Mouse (Mus musculus) embryonic facial prominence, embryonic 15.5 days (tissue): ENCODE measurements around the gene Sipa1l2. TPM values are rescaled to one million over a fixed set of nuclear protein-coding genes. Genes with fewer than 3 reads are reported as not detected.
"Not testable (repeated sequence)": the region's sequence is repeated elsewhere in the genome, so short reads cannot be mapped to it uniquely, and the experiment has no call there.

Source experiments
- ATAC-seq: fragments of 200-750 bp; cut with Nextera tagmentation; 2 replicates; pipeline ENCODE4 v1.8.0; 2017; ENCODE audit warnings: low read depth, moderate TSS enrichment; ENCODE audit not compliant: insufficient number of reproducible peaks, low FRiP score, low TSS enrichment
- H3K27ac ChIP-seq: fragments of 300-500 bp; sonication (generic); replicated peaks from 2 replicates; pipeline ENCODE4 v1.5.1; 2015; ENCODE audit warnings: mild to moderate bottlenecking, inconsistent platforms
- H3K27me3 ChIP-seq: fragments of 300-500 bp; sonication (generic); 2 replicates; pipeline ENCODE4 v1.6.1; 2015; ENCODE audit warnings: inconsistent platforms
- H3K36me3 ChIP-seq: fragments of 300-500 bp; sonication (generic); 2 replicates; pipeline ENCODE4 v1.6.1; 2015; ENCODE audit warnings: mild to moderate bottlenecking, inconsistent platforms
- H3K4me1 ChIP-seq: fragments of 300-500 bp; sonication (generic); 2 replicates; pipeline ENCODE4 v1.6.1; 2015; ENCODE audit warnings: inconsistent platforms
- H3K4me2 ChIP-seq: fragments of 300-500 bp; sonication (generic); replicated peaks from 2 replicates; pipeline ENCODE4 v1.6.1; 2015; ENCODE audit warnings: mild to moderate bottlenecking, inconsistent platforms
- H3K4me3 ChIP-seq: fragments of 300-500 bp; sonication (generic); replicated peaks from 2 replicates; pipeline ENCODE4 v1.5.1; 2015; ENCODE audit warnings: mild to moderate bottlenecking, inconsistent platforms
- H3K9ac ChIP-seq: fragments of 300-500 bp; sonication (generic); 2 replicates; pipeline ENCODE4 v1.6.1; 2015; ENCODE audit warnings: inconsistent platforms
- H3K9me3 ChIP-seq: fragments of 300-500 bp; sonication (generic); replicated peaks from 2 replicates; pipeline ENCODE4 v1.6.1; 2016; ENCODE audit warnings: inconsistent platforms
- whole genome bisulfite sequencing: fragments of 180-500 bp; shearing (Covaris S2); methylation state at CpG from one replicate; pipeline ENCODE4 v1.1.7; 2015; 5-methylcytosine and 5-hydroxymethylcytosine counted together
- polyA plus RNA-seq: library from polyadenylated mRNA; unstranded; fragments of >200 nt; fragmentation: Nextera tagmentation; extraction: Ambion mirVana; gene quantifications from 2 replicates; pipeline ENCODE4 v1.2.1, GENCODE M21; 2015

The Sipa1l2 gene
- polyA plus RNA-seq, 1 experiment from 2014 or later, result 12.6 TPM

- WGBS, result 72% methylated on average over 6 of the region's 6 CpGs
- Histone ChIP-seq H3K4me1 (peaks cover 10% of the 10 kb centered on the region), H3K9me3 (no peaks in the 10 kb centered on the region), H3K9ac (no peak overlapping the region), H3K36me3 (peaks cover 12% of the 10 kb centered on the region; the same call in 1 of the 2 replicates), H3K27ac (no peak overlapping the region), H3K27me3 (0 out of 2 replicates have a peak, but pooled peaks cover 3% of the 10 kb centered on the region), H3K4me3 (no peak overlapping the region), H3K4me2 (no peak overlapping the region)
- ATAC-seq, result no peak
Measured at GRCm38 (mm10) chr8:125416146-125416545, 153.5 kb downstream of the Sipa1l2 start.

DNA sequence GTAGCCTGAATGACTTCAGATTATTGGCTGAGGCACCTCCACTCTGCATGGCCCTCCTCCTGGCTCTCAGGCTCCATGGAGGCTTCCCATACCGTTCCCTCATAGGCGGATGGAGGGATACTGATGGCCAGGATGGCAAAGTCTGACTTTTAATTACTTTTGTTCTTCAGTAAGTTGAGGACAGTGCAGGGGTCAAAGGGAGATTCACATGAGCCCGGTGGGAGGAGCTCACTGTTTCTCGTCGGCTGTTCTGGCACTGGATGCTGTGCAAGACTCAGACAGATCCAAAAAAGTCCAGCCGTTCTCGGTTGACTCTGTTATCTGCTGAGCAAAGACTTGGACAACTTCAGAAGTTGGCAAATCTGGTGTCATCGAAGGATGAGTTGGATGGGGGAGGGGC, 155.0 kb downstream of the Sipa1l2 start:
- no peak overlapping the region for H3K4me2 ChIP-seq
- no peak overlapping the region for H3K9ac ChIP-seq
- H3K36me3 ChIP-seq, result peaks cover 9% of the 10 kb centered on the region; the same call in 1 of the 2 replicates
- H3K27me3 ChIP-seq, result 0 out of 2 replicates have a peak, but pooled peaks cover 3% of the 10 kb centered on the region
- H3K9me3 ChIP-seq, result no peaks in the 10 kb centered on the region
- no peak for ATAC-seq
- no peak overlapping the region for H3K4me3 ChIP-seq
- peaks cover 10% of the 10 kb centered on the region for H3K4me1 ChIP-seq
- 85% methylated on average over 8 of the region's 8 CpGs for WGBS
- no peak overlapping the region for H3K27ac ChIP-seq

DNA sequence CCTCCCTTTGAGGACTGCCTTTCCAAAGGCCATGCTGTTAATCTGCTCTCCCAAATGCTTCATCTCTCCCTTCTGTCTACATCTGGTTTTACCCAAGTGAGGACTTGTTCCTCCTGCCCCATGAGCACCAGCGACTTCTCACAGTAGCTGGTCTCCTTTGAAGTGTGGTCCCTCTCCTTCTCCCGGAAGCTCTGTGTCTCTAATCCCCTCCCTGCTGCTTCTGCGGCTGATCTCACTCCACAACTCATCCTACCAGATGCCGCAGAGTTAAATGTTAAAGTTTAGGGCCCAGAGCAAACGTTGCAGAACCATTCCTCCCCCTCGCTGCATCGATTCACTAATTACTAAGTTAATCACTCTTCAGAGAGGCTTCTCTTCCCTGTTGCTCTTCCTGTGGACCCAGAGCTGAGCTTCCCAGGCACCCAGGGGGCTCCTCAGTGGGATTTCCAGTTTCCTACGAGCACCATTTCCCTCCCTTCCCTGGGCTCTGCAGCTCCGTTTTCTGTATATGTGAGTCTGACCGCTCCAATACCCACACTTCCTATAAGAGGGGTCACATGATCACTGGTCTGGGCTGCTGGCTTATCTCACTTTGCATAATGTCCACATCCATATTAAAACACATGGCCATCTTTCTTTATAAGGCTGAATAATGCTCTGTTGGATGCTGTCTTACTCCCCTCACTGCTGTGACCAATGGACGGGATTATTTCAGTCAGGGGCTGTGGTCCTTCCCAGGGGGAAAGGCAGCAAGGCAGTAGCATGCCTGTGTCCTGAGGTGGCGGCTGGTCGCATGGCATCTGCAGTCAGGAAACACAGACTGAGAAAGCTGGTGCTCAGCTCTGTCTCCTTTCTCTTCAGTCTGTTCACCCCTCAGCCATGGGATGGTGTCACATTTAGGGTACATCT, 156.4 kb downstream of the Sipa1l2 start:
- H3K4me3 ChIP-seq, result no peak overlapping the region
- no peaks in the 10 kb centered on the region; the same call in 1 of the 2 replicates for H3K36me3 ChIP-seq
- peaks cover 10% of the 10 kb centered on the region for H3K4me1 ChIP-seq
- WGBS, result 25% methylated on average over 13 of the region's 13 CpGs
- no peak overlapping the region for H3K9ac ChIP-seq
- H3K27ac ChIP-seq, result no peak overlapping the region
- H3K9me3 ChIP-seq, result no peaks in the 10 kb centered on the region
- no peak overlapping the region for H3K4me2 ChIP-seq
- H3K27me3 ChIP-seq, result 0 out of 2 replicates have a peak, but pooled peaks cover 3% of the 10 kb centered on the region
- ATAC-seq, result no peak

DNA sequence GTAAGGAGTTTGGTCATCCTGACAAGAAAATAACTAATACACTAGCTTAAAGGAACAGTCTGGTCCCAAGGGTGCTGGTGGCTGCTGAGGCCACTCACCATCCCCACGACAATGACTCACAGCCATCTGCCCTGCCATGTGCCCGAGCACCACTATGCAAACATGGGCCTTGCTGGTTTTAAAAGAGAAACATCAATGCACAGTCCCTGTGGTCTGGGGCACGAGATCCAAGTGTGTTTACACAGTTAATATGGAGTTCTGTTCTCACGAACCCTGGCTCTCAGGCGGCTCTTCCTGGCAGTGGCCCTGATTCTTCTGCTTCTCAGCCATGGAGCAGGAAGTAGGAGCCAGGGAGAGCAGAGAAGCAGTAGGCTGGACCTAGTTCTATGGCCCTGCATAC, 159.0 kb downstream of the Sipa1l2 start:
- H3K36me3 ChIP-seq, result no peaks in the 10 kb centered on the region
- WGBS, result 57% methylated on average over 5 of the region's 5 CpGs
- H3K4me3 ChIP-seq, result no peak overlapping the region
- ATAC-seq, result no peak
- H3K4me1 ChIP-seq, result peaks cover 10% of the 10 kb centered on the region
- no peaks in the 10 kb centered on the region for H3K9me3 ChIP-seq
- no peak overlapping the region for H3K9ac ChIP-seq
- H3K27ac ChIP-seq, result no peak overlapping the region
- H3K27me3 ChIP-seq, result no peaks in the 10 kb centered on the region
- no peak overlapping the region for H3K4me2 ChIP-seq

GRCm38 (mm10) chr8:125407672-125408071, 161.9 kb downstream of the Sipa1l2 start:
- H3K9ac ChIP-seq, result no peak overlapping the region
- H3K27me3 ChIP-seq, result no peaks in the 10 kb centered on the region
- no peaks in the 10 kb centered on the region for H3K9me3 ChIP-seq
- H3K36me3 ChIP-seq, result no peaks in the 10 kb centered on the region
- ATAC-seq, result 0 out of 2 replicates have a peak, but pooled peaks have one; percentile 36
- H3K4me1 ChIP-seq, result 0 out of 2 replicates have a peak, but pooled peaks cover under 1% of the 10 kb centered on the region
- 46% methylated on average over 9 of the region's 9 CpGs for WGBS
- no peak overlapping the region for H3K4me2 ChIP-seq
- H3K4me3 ChIP-seq, result no peak overlapping the region
- no peak overlapping the region for H3K27ac ChIP-seq

DNA sequence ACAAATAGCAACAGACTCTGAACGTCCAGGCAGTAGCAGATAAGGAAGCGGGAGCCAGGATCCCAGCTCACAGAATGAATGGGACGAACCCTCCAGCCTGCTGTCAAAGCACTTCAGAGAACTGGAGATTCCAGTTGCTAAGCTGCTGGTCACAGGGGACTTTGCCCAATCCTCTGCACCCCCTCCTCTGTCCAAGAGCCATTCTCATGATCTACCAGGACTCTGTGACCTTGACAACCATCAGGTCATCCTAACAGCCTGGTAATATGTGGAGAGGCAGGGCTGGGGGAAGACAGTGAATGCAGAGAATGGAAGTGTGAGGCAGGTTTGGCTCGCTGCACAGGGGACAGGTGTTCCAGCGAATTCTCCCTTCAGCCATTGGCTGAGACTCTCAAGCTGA, 163.2 kb downstream of the Sipa1l2 start:
- Histone ChIP-seq H3K4me2 (no peak overlapping the region), H3K27ac (no peak overlapping the region), H3K36me3 (no peaks in the 10 kb centered on the region), H3K4me1 (no peaks in the 10 kb centered on the region), H3K4me3 (no peak overlapping the region), H3K27me3 (no peaks in the 10 kb centered on the region), H3K9ac (no peak overlapping the region), H3K9me3 (no peaks in the 10 kb centered on the region)
- ATAC-seq, result no peak
- WGBS, result 76% methylated on average over 5 of the region's 5 CpGs

DNA sequence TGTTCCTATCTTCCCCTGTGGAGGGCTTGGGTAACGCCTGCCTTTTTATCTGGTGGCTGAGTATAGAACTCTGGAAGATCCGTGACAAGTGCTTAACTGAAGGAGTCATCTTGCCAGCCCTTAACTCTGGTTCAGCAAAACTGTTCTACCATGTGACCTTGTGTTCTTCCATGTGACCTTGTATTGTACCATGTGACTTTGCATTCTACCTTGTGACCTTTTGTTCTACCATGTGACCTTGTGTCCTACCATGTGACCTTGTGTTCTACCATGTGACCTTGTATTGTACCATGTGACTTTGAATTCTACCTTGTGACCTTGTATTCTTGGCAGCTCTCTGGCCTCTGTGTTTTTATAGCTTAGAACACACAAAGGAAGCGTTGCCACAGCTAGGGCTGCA, 168.3 kb downstream of the Sipa1l2 start:
- Histone ChIP-seq H3K36me3 (no peaks in the 10 kb centered on the region), H3K9me3 (no peaks in the 10 kb centered on the region), H3K9ac (no peak overlapping the region), H3K27ac (no peak overlapping the region), H3K4me1 (peaks cover 6% of the 10 kb centered on the region; the same call in 1 of the 2 replicates), H3K4me3 (no peak overlapping the region), H3K27me3 (no peaks in the 10 kb centered on the region), H3K4me2 (no peak overlapping the region)
- no peak for ATAC-seq
- 85% methylated on average over 3 of the region's 3 CpGs for WGBS

- WGBS, result 38% methylated on average over 14 of the region's 14 CpGs
- Histone ChIP-seq H3K9ac (no peak overlapping the region), H3K4me1 (peaks cover 10% of the 10 kb centered on the region; the same call in 1 of the 2 replicates), H3K9me3 (no peaks in the 10 kb centered on the region), H3K36me3 (no peaks in the 10 kb centered on the region), H3K27me3 (no peaks in the 10 kb centered on the region), H3K27ac (no peak overlapping the region), H3K4me3 (no peak overlapping the region), H3K4me2 (no peak overlapping the region)
- ATAC-seq, result no peak
Measured at GRCm38 (mm10) chr8:125397981-125398380, 171.6 kb downstream of the Sipa1l2 start.

DNA sequence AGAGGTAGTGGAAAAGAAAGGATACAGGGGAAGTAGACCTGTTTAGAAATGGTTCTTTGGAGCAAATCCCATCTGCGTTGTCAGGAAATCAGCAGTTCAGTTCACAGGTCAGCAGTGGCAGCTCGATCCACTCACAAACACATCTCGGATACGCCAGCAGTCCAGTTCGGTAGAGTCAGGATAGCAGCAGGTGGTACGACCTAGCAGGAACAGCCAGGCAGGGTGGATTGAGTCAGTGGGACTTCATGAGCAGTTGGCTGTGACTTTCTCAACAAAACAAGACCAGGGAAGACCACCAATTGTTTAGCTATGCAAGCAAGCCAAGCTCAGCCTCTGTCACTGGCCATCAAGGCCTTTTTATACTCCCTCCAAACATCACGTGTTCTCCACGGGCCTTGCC, 173.9 kb downstream of the Sipa1l2 start:
- H3K36me3 ChIP-seq, H3K4me3 ChIP-seq, H3K27ac ChIP-seq, H3K4me2 ChIP-seq, H3K9me3 ChIP-seq, H3K9ac ChIP-seq, H3K27me3 ChIP-seq, ATAC-seq: not testable (repeated sequence)
- 87% methylated on average over 8 of the region's 8 CpGs for WGBS
- H3K4me1 ChIP-seq, result peaks cover 12% of the 10 kb centered on the region

- 64% methylated on average over 8 of the region's 8 CpGs for WGBS
- no peaks in the 10 kb centered on the region for H3K9me3 ChIP-seq
- no peak overlapping the region for H3K4me3 ChIP-seq
- peak; percentile 67 for ATAC-seq
- no peaks in the 10 kb centered on the region for H3K27me3 ChIP-seq
- H3K27ac ChIP-seq, result no peak overlapping the region
- no peaks in the 10 kb centered on the region for H3K36me3 ChIP-seq
- no peak overlapping the region for H3K4me2 ChIP-seq
- no peak overlapping the region for H3K9ac ChIP-seq
- peaks cover 19% of the 10 kb centered on the region for H3K4me1 ChIP-seq
Measured at GRCm38 (mm10) chr8:125395032-125395431, 174.6 kb downstream of the Sipa1l2 start.

DNA sequence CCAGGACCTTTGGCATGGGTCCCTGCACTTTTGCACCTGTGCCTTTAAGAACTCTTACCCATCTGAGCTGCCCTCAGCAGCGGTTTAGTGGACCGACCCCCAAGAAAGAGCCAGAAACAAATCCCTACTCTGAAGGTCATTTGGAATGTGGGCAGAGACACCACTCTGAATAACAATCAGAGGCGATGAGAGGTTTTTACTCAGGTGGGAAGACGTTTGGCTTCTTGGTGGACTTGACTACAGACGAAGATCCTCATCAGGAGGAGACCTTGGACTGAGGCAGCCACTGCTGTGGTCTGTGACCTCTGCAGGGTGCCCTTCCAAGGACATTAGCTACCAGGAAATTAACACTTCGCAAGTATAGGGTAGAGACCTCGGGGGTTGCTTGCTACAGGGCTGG, 177.9 kb downstream of the Sipa1l2 start:
- Histone ChIP-seq H3K27ac (no peak overlapping the region), H3K4me1 (peaks cover 31% of the 10 kb centered on the region), H3K4me3 (no peak overlapping the region), H3K9me3 (no peaks in the 10 kb centered on the region), H3K36me3 (no peaks in the 10 kb centered on the region), H3K4me2 (no peak overlapping the region), H3K9ac (no peak overlapping the region), H3K27me3 (no peaks in the 10 kb centered on the region)
- WGBS, result 54% methylated on average over 7 of the region's 7 CpGs
- ATAC-seq, result no peak
